Mouse (Mus musculus) brown adipose tissue, adult 24 weeks (tissue): ENCODE results near the gene Fam71e1. TPM values are rescaled to one million over a fixed set of nuclear protein-coding genes. Genes with fewer than 3 reads are reported as not detected.

Source experiments
- H3K27ac ChIP-seq: fragments of 200-500 bp; replicated peaks from 2 replicates; pipeline ENCODE4 v1.5.1; 2012; ENCODE audit warnings: low read depth, mild to moderate bottlenecking, low read length
- H3K4me1 ChIP-seq: fragments of 200-500 bp; 2 replicates; pipeline ENCODE4 v1.6.1; 2012; ENCODE audit warnings: low read length, mixed read lengths; ENCODE audit not compliant: control insufficient read depth, insufficient read depth, insufficient read length
- H3K4me3 ChIP-seq: fragments of 200-500 bp; 2 replicates; pipeline ENCODE4 v1.5.1; 2012; ENCODE audit warnings: low read depth, mild to moderate bottlenecking, low read length, moderate library complexity; ENCODE audit not compliant: insufficient read depth
- polyA plus RNA-seq: library from polyadenylated mRNA; stranded (reverse); fragments of >200 nt; gene quantifications from 2 replicates; pipeline ENCODE4 v1.2.4, GENCODE M21; 2012; ENCODE audit not compliant: missing spikeins, insufficient read depth, insufficient read length

The Fam71e1 gene
- polyA plus RNA-seq: 3.2 and 3.6 TPM in 2 replicates

- Histone ChIP-seq H3K4me3 (peak within 1 kb of the TSS; percentile 97), H3K27ac (peak within 1 kb of the TSS; percentile 86), H3K4me1 (peaks cover 7% of the 10 kb centered on the region)
Observed at GRCm38 (mm10) chr7:44495992-44496770, at the start of gene Fam71e1, which contains the start of gene Emc10. TSS of gene Fam71e1 (plus strand) at chr7:44496581. TSS of gene Emc10 (minus strand) at chr7:44496529.

- H3K27ac ChIP-seq: no peak overlapping the region
- H3K4me1 ChIP-seq: no peaks in the 10 kb centered on the region
- no peak overlapping the region for H3K4me3 ChIP-seq
Observed at GRCm38 (mm10) chr7:44453256-44453655, 43.1 kb upstream of the Fam71e1 start.

- H3K27ac ChIP-seq: no peak overlapping the region
- H3K4me3 ChIP-seq: no peak overlapping the region
- H3K4me1 ChIP-seq: no peaks in the 10 kb centered on the region
Observed at GRCm38 (mm10) chr7:44456302-44456701, 40.1 kb upstream of the Fam71e1 start.

- Histone ChIP-seq H3K4me1 (no peaks in the 10 kb centered on the region), H3K27ac (no peak overlapping the region)
Observed at GRCm38 (mm10) chr7:44460067-44460466, 36.3 kb upstream of the Fam71e1 start.

GRCm38 (mm10) chr7:44460767-44461502 lies 35.4 kb upstream of the Fam71e1 start:
- Histone ChIP-seq H3K27ac (no peak overlapping the region), H3K4me1 (no peaks in the 10 kb centered on the region), H3K4me3 (no peak overlapping the region)

More at GRCm38 (mm10) chr7:44460067-44460466, 36.3 kb upstream of the Fam71e1 start:
- no peak overlapping the region for H3K4me3 ChIP-seq

GRCm38 (mm10) chr7:44461503-44462217 lies 34.7 kb upstream of the Fam71e1 start:
- no peak overlapping the region for H3K4me3 ChIP-seq
- H3K27ac ChIP-seq: no peak overlapping the region
- no peaks in the 10 kb centered on the region for H3K4me1 ChIP-seq

- Histone ChIP-seq H3K4me1 (no peaks in the 10 kb centered on the region), H3K4me3 (no peak overlapping the region)
Observed at GRCm38 (mm10) chr7:44462218-44463055, 33.9 kb upstream of the Fam71e1 start.

GRCm38 (mm10) chr7:44463056-44463425 lies 33.3 kb upstream of the Fam71e1 start:
- Histone ChIP-seq H3K4me3 (no peak overlapping the region), H3K27ac (no peak overlapping the region), H3K4me1 (no peaks in the 10 kb centered on the region)

More at GRCm38 (mm10) chr7:44462218-44463055, 33.9 kb upstream of the Fam71e1 start:
- no peak overlapping the region for H3K27ac ChIP-seq

- no peak overlapping the region for H3K4me3 ChIP-seq
- peaks cover 3% of the 10 kb centered on the region for H3K4me1 ChIP-seq
- no peak overlapping the region for H3K27ac ChIP-seq
Observed at GRCm38 (mm10) chr7:44463556-44464225, 32.7 kb upstream of the Fam71e1 start.

GRCm38 (mm10) chr7:44464511-44464910 lies 31.9 kb upstream of the Fam71e1 start:
- H3K4me1 ChIP-seq: peaks cover 7% of the 10 kb centered on the region
- no peak overlapping the region for H3K27ac ChIP-seq
- H3K4me3 ChIP-seq: no peak overlapping the region

- H3K4me3 ChIP-seq: no peak within 1 kb of the TSS
- H3K27ac ChIP-seq: no peak within 1 kb of the TSS
- peaks cover 7% of the 10 kb centered on the region for H3K4me1 ChIP-seq
Observed at GRCm38 (mm10) chr7:44465111-44465510, 31.3 kb upstream of the Fam71e1 start, which contains the start of gene Aspdh. TSS of gene Aspdh (plus strand) at chr7:44465391.

GRCm38 (mm10) chr7:44466006-44466887 lies 30.1 kb upstream of the Fam71e1 start:
- H3K4me3 ChIP-seq: no peak overlapping the region
- H3K27ac ChIP-seq: no peak overlapping the region
- peaks cover 7% of the 10 kb centered on the region for H3K4me1 ChIP-seq

GRCm38 (mm10) chr7:44466888-44467311 lies 29.5 kb upstream of the Fam71e1 start:
- no peak overlapping the region for H3K4me3 ChIP-seq
- peaks cover 7% of the 10 kb centered on the region for H3K4me1 ChIP-seq
- H3K27ac ChIP-seq: no peak overlapping the region
